Mouse (Mus musculus) small intestine, adult 2 months (tissue): Measurements from ENCODE around the gene Mamdc2. TPM values are rescaled to one million over a fixed set of nuclear protein-coding genes. Genes with fewer than 3 reads are reported as not detected.

ENCODE experiments used
- H3K27ac ChIP-seq: fragments of 200-500 bp; 2 replicates; pipeline ENCODE4 v1.5.1; 2012; ENCODE audit warnings: low read depth, low read length, control low read depth, inconsistent platforms; ENCODE audit not compliant: insufficient read depth
- H3K27me3 ChIP-seq: fragments of 200-500 bp; 2 replicates; pipeline ENCODE4 v1.6.1; 2012; ENCODE audit warnings: mild to moderate bottlenecking, moderate library complexity, low read length, inconsistent platforms; ENCODE audit not compliant: control insufficient read depth, insufficient read depth
- H3K36me3 ChIP-seq: fragments of 200-500 bp; 2 replicates; pipeline ENCODE4 v1.6.1; 2012; ENCODE audit warnings: mild to moderate bottlenecking, low read length, control low read depth, inconsistent platforms; ENCODE audit not compliant: control insufficient read depth, insufficient read depth
- H3K4me1 ChIP-seq: fragments of 200-500 bp; 2 replicates; pipeline ENCODE4 v1.6.1; 2012; ENCODE audit warnings: low read length, inconsistent platforms, mixed read lengths; ENCODE audit not compliant: control insufficient read depth, insufficient read depth, insufficient read length
- H3K4me3 ChIP-seq: fragments of 200-500 bp; 2 replicates; pipeline ENCODE4 v1.5.1; 2012; ENCODE audit warnings: low read depth, mild to moderate bottlenecking, control low read depth, inconsistent platforms, low read length, moderate library complexity
- CTCF ChIP-seq: fragments of 200-500 bp; IDR thresholded peaks from 2 replicates; pipeline ENCODE4 v1.5.1; 2012; ENCODE audit warnings: low read depth, mild to moderate bottlenecking, control low read depth, inconsistent platforms, low read length, moderate library complexity, mixed read lengths; ENCODE audit not compliant: insufficient replicate concordance, insufficient read length; ENCODE audit errors: extremely low read depth
- POLR2A ChIP-seq: fragments of 200-500 bp; IDR thresholded peaks from 2 replicates; pipeline ENCODE4 v1.6.1; 2012; ENCODE audit warnings: low read depth, mild to moderate bottlenecking, control low read depth, inconsistent platforms, low read length, moderate library complexity
- WGBS: fragments of 180-500 bp; shearing (Covaris S2); methylation state at CpG from one replicate; pipeline ENCODE4 v1.1.7; 2018; 5-methylcytosine and 5-hydroxymethylcytosine counted together
- polyA plus RNA-seq: library from polyadenylated mRNA; depleted of rRNA; stranded (reverse); fragments of >200 nt; gene quantifications from 2 replicates; pipeline ENCODE4 v1.2.3, GENCODE M21; 2012

The Mamdc2 gene
- polyA plus RNA-seq, 1 experiment: 1.8 TPM

DNA sequence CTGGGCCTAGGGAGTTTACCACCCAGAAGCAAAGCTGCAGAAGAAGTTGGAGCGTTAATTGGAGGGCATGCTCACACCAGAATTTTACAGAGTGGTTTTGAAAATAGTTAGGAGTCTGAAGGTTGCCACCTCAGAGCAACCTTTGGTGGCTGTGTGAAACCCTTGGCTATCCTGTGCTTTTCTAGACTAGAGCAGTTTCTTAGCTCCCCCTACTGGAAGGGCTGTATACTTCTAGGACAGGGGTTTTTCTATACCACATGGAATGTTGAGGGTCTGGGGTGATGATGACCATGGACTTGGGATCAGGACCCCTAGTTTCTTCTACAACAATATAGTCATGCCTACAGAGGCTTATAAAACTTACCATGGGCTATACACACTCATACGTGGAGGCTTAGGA, 138.3 kb downstream of the Mamdc2 start:
- TF ChIP-seq CTCF (no peak), POLR2A (no peak)
- Histone ChIP-seq H3K4me3 (no peak overlapping the region), H3K27ac (no peak overlapping the region), H3K27me3 (no peaks in the 10 kb centered on the region), H3K36me3 (no peaks in the 10 kb centered on the region), H3K4me1 (no peaks in the 10 kb centered on the region)
- WGBS: 67% methylated on average over 2 of the region's 2 CpGs

- H3K36me3 ChIP-seq: no peaks in the 10 kb centered on the region
- no peaks in the 10 kb centered on the region for H3K4me1 ChIP-seq
- no peak overlapping the region for H3K4me3 ChIP-seq
- WGBS: 84% methylated on average over 7 of the region's 7 CpGs
- H3K27ac ChIP-seq: no peak overlapping the region
- TF ChIP-seq POLR2A (no peak), CTCF (no peak)
- H3K27me3 ChIP-seq: no peaks in the 10 kb centered on the region
These were observed 141.6 kb downstream of the Mamdc2 start for GRCm38 (mm10) chr19:23306671-23307070.

DNA sequence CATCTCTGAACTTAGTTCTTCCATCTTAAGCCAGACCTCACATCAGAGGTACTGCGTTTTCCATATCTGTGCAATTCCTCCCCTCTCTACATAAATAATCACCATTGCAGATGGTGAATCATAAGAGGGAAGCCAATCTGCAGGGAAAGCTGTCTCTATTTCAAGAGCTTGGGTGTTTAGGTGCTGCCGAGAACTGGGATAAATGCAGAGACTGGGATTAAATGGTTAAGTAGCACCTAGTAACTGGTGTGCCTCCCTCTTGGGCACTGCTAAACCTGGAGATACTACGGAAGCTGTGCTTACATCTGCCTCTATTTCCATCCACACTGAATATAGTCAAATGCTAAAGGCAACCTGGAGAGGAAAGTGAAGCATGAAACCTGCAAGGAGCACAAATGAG, 148.3 kb downstream of the Mamdc2 start:
- Histone ChIP-seq H3K27ac (no peak overlapping the region), H3K4me3 (no peak overlapping the region), H3K27me3 (no peaks in the 10 kb centered on the region), H3K36me3 (no peaks in the 10 kb centered on the region), H3K4me1 (no peaks in the 10 kb centered on the region; the same call in 1 of the 2 replicates)
- WGBS: 87% methylated on average over 3 of the region's 3 CpGs
- TF ChIP-seq POLR2A: no peak

DNA sequence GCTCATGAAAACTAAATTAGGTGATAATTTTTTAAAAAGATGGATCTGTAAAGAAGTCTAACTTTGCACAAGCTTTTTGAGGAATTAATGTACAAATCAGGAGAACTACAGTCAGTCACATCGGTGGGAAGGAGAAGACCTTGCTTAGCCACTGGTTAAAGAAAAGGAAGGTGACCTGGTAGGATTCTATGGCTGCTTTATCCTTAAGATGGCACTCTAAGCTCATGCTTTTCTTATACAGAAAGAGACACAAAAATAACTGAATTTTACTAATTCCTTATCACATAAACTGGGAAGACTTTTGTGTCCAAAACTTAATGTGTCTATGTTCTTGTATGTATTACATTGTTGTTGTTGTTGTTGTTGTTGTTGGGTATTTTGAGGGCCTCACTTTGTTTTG, 149.3 kb downstream of the Mamdc2 start:
- H3K4me3 ChIP-seq: no peak overlapping the region
- no peaks in the 10 kb centered on the region for H3K27me3 ChIP-seq
- TF ChIP-seq CTCF (no peak), POLR2A (no peak)
- no peaks in the 10 kb centered on the region for H3K36me3 ChIP-seq
- no peaks in the 10 kb centered on the region; the same call in 1 of the 2 replicates for H3K4me1 ChIP-seq
- WGBS: 77% methylated on average over 1 of the region's 1 CpGs
- no peak overlapping the region for H3K27ac ChIP-seq

DNA sequence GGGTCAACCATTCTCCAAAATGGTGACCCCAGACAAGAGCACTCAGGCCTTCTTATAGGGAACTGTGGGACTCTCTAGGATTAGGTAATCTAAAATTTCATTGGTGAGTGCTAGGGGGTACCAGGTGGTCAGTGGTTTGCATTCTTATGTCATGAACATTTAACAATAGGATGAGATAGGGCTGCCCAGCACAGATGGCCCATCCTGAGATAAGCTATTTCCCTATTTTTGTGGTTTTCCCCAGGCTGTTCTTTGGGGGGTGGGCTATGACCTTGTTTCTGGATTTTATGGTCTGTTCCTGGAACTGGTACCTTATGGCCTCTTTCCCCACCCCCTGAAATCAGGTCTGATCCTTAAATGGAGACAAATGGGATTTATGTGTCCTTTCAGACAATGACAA, 151.1 kb downstream of the Mamdc2 start:
- TF ChIP-seq CTCF: no peak
- TF ChIP-seq POLR2A: no peak
- no peaks in the 10 kb centered on the region for H3K27me3 ChIP-seq
- H3K27ac ChIP-seq: no peak overlapping the region
- H3K36me3 ChIP-seq: no peaks in the 10 kb centered on the region
- no peaks in the 10 kb centered on the region; the same call in 1 of the 2 replicates for H3K4me1 ChIP-seq
- no peak overlapping the region for H3K4me3 ChIP-seq

GRCm38 (mm10) chr19:23289251-23289650, 159.0 kb downstream of the Mamdc2 start:
- H3K36me3 ChIP-seq: no peaks in the 10 kb centered on the region
- WGBS: 30% methylated on average over 1 of the region's 1 CpGs
- TF ChIP-seq POLR2A: no peak
- no peak for TF ChIP-seq CTCF

GRCm38 (mm10) chr19:23281911-23282660, 166.2 kb downstream of the Mamdc2 start:
- H3K4me1 ChIP-seq: no peaks in the 10 kb centered on the region
- no peak overlapping the region for H3K4me3 ChIP-seq
- TF ChIP-seq CTCF: no peak
- TF ChIP-seq POLR2A: no peak
- WGBS: 65% methylated on average over 8 of the region's 8 CpGs
- no peaks in the 10 kb centered on the region for H3K36me3 ChIP-seq
- no peaks in the 10 kb centered on the region for H3K27me3 ChIP-seq
- H3K27ac ChIP-seq: 0 out of 2 replicates have a peak overlapping the region, but pooled peaks have one; percentile 15

More at GRCm38 (mm10) chr19:23289251-23289650, 159.0 kb downstream of the Mamdc2 start:
- no peaks in the 10 kb centered on the region for H3K4me1 ChIP-seq
- H3K27ac ChIP-seq: no peak overlapping the region
- H3K27me3 ChIP-seq: no peaks in the 10 kb centered on the region
- no peak overlapping the region for H3K4me3 ChIP-seq
